Comparison of ENCODE assay signal across 8 mouse cellular contexts in genomic region chr10:69858897-69859605, GRCm38 (mm10).
DNase-seq lines count a peak whose midpoint lies in the region; ATAC-seq and TF ChIP-seq lines count a peak whose summit lies in the region.

No protein-coding gene starts in this region.

- H3K4me2 ChIP-seq in hindbrain, embryonic 11.5 days (replicated peaks; ENCODE audit: low read depth, low read length): no peak overlapping the region
- H3K4me2 ChIP-seq in neural tube, embryonic 12.5 days (replicated peaks): 0 out of 2 replicates have a peak overlapping the region, but pooled peaks have one; percentile 4

- intact Hi-C loops in heart, postnatal 36 days (cut with DNase I): no loop called here

- TF ChIP-seq CTCF in brain, embryonic 14.5 days (IDR thresholded peaks at IDR 0.05; ENCODE audit: borderline replicate concordance, extremely low read depth, insufficient read depth, insufficient read length): no peak

- peak; percentile 11 for DNase-seq in hindbrain, embryonic 11.5 days (ENCODE audit: low spot score)
- DNase-seq in hindbrain, embryonic 10.5 days (ENCODE audit: low spot score): no peak
- peak; percentile 96 for DNase-seq in brain, embryonic 14.5 days (ENCODE audit: low read depth)
- peak; percentile 76 to 82 for DNase-seq in frontal cortex, adult 2 months (ENCODE audit: extremely low spot score in 1 of 2, low spot score in 1 of 2)
- no peak for DNase-seq in kidney, postnatal 4 days
- DNase-seq in heart, postnatal 36 days: no peak
- no peak for DNase-seq in ovary, postnatal 14 days (ENCODE audit: low spot score)

- H3K9ac ChIP-seq in hindbrain, embryonic 11.5 days (ENCODE audit: low read depth, low read length): no peak overlapping the region
- no peak overlapping the region for H3K9ac ChIP-seq in neural tube, embryonic 12.5 days

- no peaks in the 10 kb centered on the region for H3K9me3 ChIP-seq in hindbrain, embryonic 11.5 days (ENCODE audit: control insufficient read depth, low read length)
- H3K9me3 ChIP-seq in hindbrain, embryonic 10.5 days: no peaks in the 10 kb centered on the region
- no peaks in the 10 kb centered on the region for H3K9me3 ChIP-seq in neural tube, embryonic 12.5 days

- no peak overlapping the region for H3K4me3 ChIP-seq in hindbrain, embryonic 11.5 days (ENCODE audit: low read depth, low read length)
- H3K4me3 ChIP-seq in hindbrain, embryonic 10.5 days: no peak overlapping the region
- H3K4me3 ChIP-seq in neural tube, embryonic 12.5 days: no peak overlapping the region

- no peak for TF ChIP-seq POLR2A in brain, embryonic 14.5 days (IDR thresholded peaks at IDR 0.05; ENCODE audit: borderline replicate concordance, extremely low read depth, insufficient read depth, insufficient read length, poor library complexity, severe bottlenecking)

- H3K4me1 ChIP-seq in hindbrain, embryonic 11.5 days (replicated peaks; ENCODE audit: control insufficient read depth, insufficient read depth, low read length): 0 out of 2 replicates have a peak, but pooled peaks cover 2% of the 10 kb centered on the region
- peaks cover 7% of the 10 kb centered on the region; the same call in 1 of the 2 replicates for H3K4me1 ChIP-seq in hindbrain, embryonic 10.5 days (replicated peaks)
- peaks cover 11% of the 10 kb centered on the region for H3K4me1 ChIP-seq in neural tube, embryonic 12.5 days

- H3K27me3 ChIP-seq in hindbrain, embryonic 11.5 days (ENCODE audit: control insufficient read depth, insufficient read depth, low read length): no peaks in the 10 kb centered on the region
- H3K27me3 ChIP-seq in hindbrain, embryonic 10.5 days (ENCODE audit: insufficient read depth, poor library complexity, severe bottlenecking): no peaks in the 10 kb centered on the region
- H3K27me3 ChIP-seq in neural tube, embryonic 12.5 days (replicated peaks): no peaks in the 10 kb centered on the region

- H3K36me3 ChIP-seq in hindbrain, embryonic 11.5 days (ENCODE audit: control insufficient read depth, insufficient read depth, low read length): no peaks in the 10 kb centered on the region
- no peaks in the 10 kb centered on the region for H3K36me3 ChIP-seq in hindbrain, embryonic 10.5 days
- no peaks in the 10 kb centered on the region; the same call in 1 of the 2 replicates for H3K36me3 ChIP-seq in neural tube, embryonic 12.5 days

- H3K27ac ChIP-seq in hindbrain, embryonic 11.5 days (ENCODE audit: low read depth, low read length): peak overlapping the region; percentile 49; the same call in 1 of the 2 replicates
- H3K27ac ChIP-seq in hindbrain, embryonic 10.5 days: no peak overlapping the region
- peak overlapping the region; percentile 69 for H3K27ac ChIP-seq in neural tube, embryonic 12.5 days

- WGBS in hindbrain, embryonic 11.5 days: 40% methylated on average over 4 of the region's 4 CpGs
- 68% methylated on average over 4 of the region's 4 CpGs for WGBS in hindbrain, embryonic 10.5 days
- 26% methylated on average over 4 of the region's 4 CpGs for WGBS in neural tube, embryonic 12.5 days

- ATAC-seq in hindbrain, embryonic 11.5 days (ENCODE audit: low FRiP score): peak; percentile 19
- ATAC-seq in neural tube, embryonic 12.5 days (ENCODE audit: low FRiP score, low read depth): peak; percentile 74; the same call in 1 of the 2 replicates

Comparison
In these comparisons a context has a peak if more than half of its experiments do, and no peak if none do; other contexts are left out.
1. DNase-seq: peak in hindbrain, embryonic 11.5 days (single experiment), brain, embryonic 14.5 days (single experiment) and frontal cortex, adult 2 months (2 of 2); none in hindbrain, embryonic 10.5 days (single experiment), kidney, postnatal 4 days (0 of 2), heart, postnatal 36 days (0 of 2) and ovary, postnatal 14 days (single experiment).